Mouse (Mus musculus) kidney, adult 2 months (tissue): ENCODE data around the gene Skint4. TPM values are rescaled to one million over a fixed set of nuclear protein-coding genes. Genes with fewer than 3 reads are reported as not detected.

ENCODE experiments used
- DNase-seq: peaks from one replicate; pipeline ENCODE4 v3.0.0; 2021
- H3K27ac ChIP-seq: fragments of 200-500 bp; 2 replicates; pipeline ENCODE4 v1.5.1; 2012; ENCODE audit warnings: low read depth, low read length, control low read depth, inconsistent platforms; ENCODE audit not compliant: insufficient read depth
- H3K27me3 ChIP-seq: fragments of 200-500 bp; replicated peaks from 2 replicates; pipeline ENCODE4 v1.6.1; 2012; ENCODE audit warnings: mild to moderate bottlenecking, moderate library complexity, low read length, inconsistent platforms; ENCODE audit not compliant: control insufficient read depth, insufficient read depth
- H3K36me3 ChIP-seq: fragments of 200-500 bp; 2 replicates; pipeline ENCODE4 v1.6.1; 2012; ENCODE audit warnings: mild to moderate bottlenecking, moderate library complexity, low read length, inconsistent platforms; ENCODE audit not compliant: control insufficient read depth, insufficient read depth
- H3K4me1 ChIP-seq: fragments of 200-500 bp; 2 replicates; pipeline ENCODE4 v1.6.1; 2011; ENCODE audit warnings: low read length; ENCODE audit not compliant: control insufficient read depth, insufficient read depth
- H3K4me3 ChIP-seq: fragments of 200-500 bp; 2 replicates; pipeline ENCODE4 v1.5.1; 2011; ENCODE audit warnings: mild to moderate bottlenecking, low read depth, low read length, control low read depth; ENCODE audit not compliant: insufficient read depth
- CTCF ChIP-seq: fragments of 200-500 bp; conservative IDR thresholded peaks from 2 replicates; pipeline ENCODE4 v1.5.1; 2011; ENCODE audit warnings: low read depth, mild to moderate bottlenecking, control low read depth, low read length, moderate library complexity, mixed read lengths; ENCODE audit not compliant: insufficient read depth, insufficient read length
- POLR2A ChIP-seq: fragments of 200-500 bp; IDR thresholded peaks from one replicate; pipeline ENCODE4 v1.6.1; 2011; ENCODE audit warnings: low read depth, low read length, control low read depth
- polyA plus RNA-seq: library from polyadenylated mRNA; depleted of rRNA; stranded (reverse); fragments of >200 nt; gene quantifications from 2 replicates; pipeline ENCODE4 v1.2.3, GENCODE M21; 2012; rRNA removed

The Skint4 gene
- not detected in 2 replicates for polyA plus RNA-seq

DNA sequence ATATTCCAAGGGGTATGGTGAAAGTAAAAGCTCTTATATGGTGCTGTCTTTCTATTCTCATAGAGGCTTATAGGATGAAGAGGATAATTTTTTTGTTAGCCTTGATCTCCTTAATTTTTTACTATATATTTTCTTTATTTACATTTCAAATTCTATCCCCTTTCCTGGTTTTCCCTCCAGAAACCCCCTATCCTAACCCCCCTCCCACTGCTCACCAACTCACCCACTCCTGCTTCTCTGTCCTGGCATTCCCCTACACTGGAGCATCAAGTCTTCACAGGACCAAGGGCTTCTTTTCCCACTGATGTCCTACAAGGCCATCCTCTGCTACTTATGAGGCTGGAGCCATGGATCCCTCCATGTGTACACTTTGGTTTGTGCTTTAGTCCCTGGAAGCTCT is at the start of gene Skint4:
Skint4 (plus strand) TSS at position 301 of the 400 bp plus-strand sequence.
- TF ChIP-seq POLR2A: no peak
- no peak for TF ChIP-seq CTCF
- H3K27me3 ChIP-seq: no peaks in the 10 kb centered on the region
- H3K36me3 ChIP-seq: no peaks in the 10 kb centered on the region
- no peaks in the 10 kb centered on the region for H3K4me1 ChIP-seq
- no peak for DNase-seq
- H3K27ac ChIP-seq: no peak within 1 kb of the TSS
- no peak within 1 kb of the TSS for H3K4me3 ChIP-seq

Other genes starting within 250 kb of the Skint4 start
- 36.0 and 48.1 TPM in 2 replicates for gene Slc5a9, start 169.1 kb upstream of the Skint4 start, polyA plus RNA-seq
- not detected in 2 replicates for gene Skint8, start 152.6 kb upstream of the Skint4 start, polyA plus RNA-seq
- not detected in 2 replicates for gene Skint7, start 99.1 kb upstream of the Skint4 start, polyA plus RNA-seq
- not detected in 2 replicates for gene Skint1, start 65.7 kb upstream of the Skint4 start, polyA plus RNA-seq
- gene Skint3, start 160.2 kb downstream of the Skint4 start, polyA plus RNA-seq: 0.06 and 0.07 TPM in 2 replicates